ENCODE assay signal across 18 mouse cellular contexts in genomic region chr11:35052856-35053612, GRCm38 (mm10).
DNase-seq lines count a peak whose midpoint lies in the region; ATAC-seq and TF ChIP-seq lines count a peak whose summit lies in the region.
"Had no signal": no experiment of that assay in that cellular context is flagged by ENCODE, and none has a peak within 500 bp of the region (broad histone marks: within the 10 kb centered on the region; RNA-seq: fewer than 3 reads in every experiment).

No protein-coding gene starts in this region.

- H3K36me3 ChIP-seq in heart, embryonic 15.5 days: no peaks in the 10 kb centered on the region
- no peaks in the 10 kb centered on the region for H3K36me3 ChIP-seq in heart, embryonic 12.5 days
- H3K36me3 ChIP-seq in lung, postnatal 0 days (ENCODE audit: insufficient read depth, low read length): no peaks in the 10 kb centered on the region
- no peaks in the 10 kb centered on the region for H3K36me3 ChIP-seq in limb, embryonic 11.5 days (ENCODE audit: control insufficient read depth, insufficient read depth, low read length)
- H3K36me3 ChIP-seq: forebrain, embryonic 12.5 days; liver, embryonic 12.5 days; midbrain, embryonic 10.5 days; neural tube, embryonic 12.5 days; stomach, embryonic 15.5 days had no signal

- H3K27ac ChIP-seq in heart, embryonic 15.5 days: 0 out of 2 replicates have a peak overlapping the region, but pooled peaks have one; percentile 39
- no peak overlapping the region for H3K27ac ChIP-seq in heart, embryonic 12.5 days (ENCODE audit: poor library complexity, severe bottlenecking)
- no peak overlapping the region for H3K27ac ChIP-seq in lung, postnatal 0 days (ENCODE audit: low read length)
- peak overlapping the region; percentile 61 for H3K27ac ChIP-seq in limb, embryonic 11.5 days (replicated peaks; ENCODE audit: low read depth, low read length)
- H3K27ac ChIP-seq: forebrain, embryonic 12.5 days; liver, embryonic 12.5 days; midbrain, embryonic 10.5 days; neural tube, embryonic 12.5 days; stomach, embryonic 15.5 days had no signal

- H3K4me2 ChIP-seq in heart, embryonic 15.5 days: no peak overlapping the region
- H3K4me2 ChIP-seq in heart, embryonic 12.5 days: no peak overlapping the region
- no peak overlapping the region for H3K4me2 ChIP-seq in lung, postnatal 0 days (replicated peaks; ENCODE audit: low read depth, low read length)
- no peak overlapping the region for H3K4me2 ChIP-seq in limb, embryonic 11.5 days (ENCODE audit: low read depth, severe bottlenecking)
- H3K4me2 ChIP-seq: forebrain, embryonic 12.5 days; liver, embryonic 12.5 days; neural tube, embryonic 12.5 days; stomach, embryonic 15.5 days had no signal

- no peak for TF ChIP-seq EP300 in lung, postnatal 0 days (IDR thresholded peaks at IDR 0.05)

- no peak overlapping the region for H3K9ac ChIP-seq in heart, embryonic 15.5 days
- H3K9ac ChIP-seq in heart, embryonic 12.5 days: no peak overlapping the region
- H3K9ac ChIP-seq in lung, postnatal 0 days (replicated peaks; ENCODE audit: low read depth): no peak overlapping the region
- H3K9ac ChIP-seq in limb, embryonic 11.5 days (ENCODE audit: low read length): no peak overlapping the region
- H3K9ac ChIP-seq: forebrain, embryonic 12.5 days; liver, embryonic 12.5 days; neural tube, embryonic 12.5 days; stomach, embryonic 15.5 days had no signal

- no peak for TF ChIP-seq CTCF in lung, postnatal 0 days (IDR thresholded peaks at IDR 0.05)

- H3K4me3 ChIP-seq in heart, embryonic 15.5 days: no peak overlapping the region
- no peak overlapping the region for H3K4me3 ChIP-seq in heart, embryonic 12.5 days
- H3K4me3 ChIP-seq in lung, postnatal 0 days (ENCODE audit: low read depth, low read length): no peak overlapping the region
- no peak overlapping the region for H3K4me3 ChIP-seq in limb, embryonic 11.5 days (ENCODE audit: low read depth, low read length)
- H3K4me3 ChIP-seq: forebrain, embryonic 12.5 days; liver, embryonic 12.5 days; midbrain, embryonic 10.5 days; neural tube, embryonic 12.5 days; stomach, embryonic 15.5 days had no signal

- DNase-seq in lung, postnatal 0 days (ENCODE audit: low spot score): no peak
- no peak for DNase-seq in lung, postnatal 25 days (ENCODE audit: low spot score)
- DNase-seq in limb, embryonic 11.5 days (ENCODE audit: low spot score): no peak
- no peak for DNase-seq in layer of hippocampus, postnatal 14 days (ENCODE audit: low spot score in 2 of 2)
- no peak for DNase-seq in layer of hippocampus, postnatal 10 days (ENCODE audit: low spot score in 2 of 2)
- DNase-seq: B cell, adult 2 months; cerebellum, postnatal 25 days; gastrocnemius, postnatal 14 days; thymus, adult 2 months had no signal

- 62% methylated on average over 4 of the region's 4 CpGs for WGBS in heart, embryonic 15.5 days
- WGBS in heart, embryonic 12.5 days: 70% methylated on average over 4 of the region's 4 CpGs
- WGBS in lung, postnatal 0 days: 58% methylated on average over 4 of the region's 4 CpGs
- WGBS in limb, embryonic 11.5 days: 73% methylated on average over 4 of the region's 4 CpGs

- ATAC-seq in heart, embryonic 15.5 days (replicated peaks; ENCODE audit: insufficient number of reproducible peaks, insufficient read depth, low FRiP score, low read depth): no peak
- ATAC-seq in heart, embryonic 12.5 days (ENCODE audit: insufficient number of reproducible peaks, low FRiP score): no peak
- peak; percentile 56 for ATAC-seq in lung, postnatal 0 days
- ATAC-seq in limb, embryonic 11.5 days (ENCODE audit: insufficient number of reproducible peaks, low FRiP score, low TSS enrichment, low read depth): 0 out of 2 replicates have a peak, but pooled peaks have one; percentile 47
- ATAC-seq: hindbrain, embryonic 16.5 days; liver, embryonic 12.5 days; Patski had no signal

- 0 out of 2 replicates have a peak, but pooled peaks cover 6% of the 10 kb centered on the region for H3K4me1 ChIP-seq in heart, embryonic 15.5 days (replicated peaks)
- peaks cover 11% of the 10 kb centered on the region for H3K4me1 ChIP-seq in heart, embryonic 12.5 days (replicated peaks)
- H3K4me1 ChIP-seq in lung, postnatal 0 days (ENCODE audit: insufficient read depth, low read depth, low read length): no peaks in the 10 kb centered on the region
- peaks cover 21% of the 10 kb centered on the region for H3K4me1 ChIP-seq in limb, embryonic 11.5 days (ENCODE audit: control insufficient read depth, insufficient read depth, low read length)
- H3K4me1 ChIP-seq: forebrain, embryonic 12.5 days; liver, embryonic 12.5 days; neural tube, embryonic 12.5 days; stomach, embryonic 15.5 days had no signal

- no peaks in the 10 kb centered on the region for H3K27me3 ChIP-seq in heart, embryonic 15.5 days
- no peaks in the 10 kb centered on the region for H3K27me3 ChIP-seq in heart, embryonic 12.5 days (replicated peaks)
- H3K27me3 ChIP-seq in lung, postnatal 0 days (replicated peaks; ENCODE audit: insufficient read depth, low read length): no peaks in the 10 kb centered on the region
- H3K27me3 ChIP-seq in limb, embryonic 11.5 days (ENCODE audit: control insufficient read depth, insufficient read depth, low read length): no peaks in the 10 kb centered on the region
- H3K27me3 ChIP-seq: forebrain, embryonic 12.5 days; liver, embryonic 12.5 days; neural tube, embryonic 12.5 days; Patski; stomach, embryonic 15.5 days had no signal

- H3K9me3 ChIP-seq in heart, embryonic 15.5 days (replicated peaks): no peaks in the 10 kb centered on the region
- no peaks in the 10 kb centered on the region for H3K9me3 ChIP-seq in heart, embryonic 12.5 days (replicated peaks)
- no peaks in the 10 kb centered on the region for H3K9me3 ChIP-seq in lung, postnatal 0 days (ENCODE audit: low read length)
- H3K9me3 ChIP-seq in limb, embryonic 11.5 days (ENCODE audit: control insufficient read depth, low read length): no peaks in the 10 kb centered on the region
- H3K9me3 ChIP-seq: forebrain, embryonic 12.5 days; liver, embryonic 12.5 days; midbrain, embryonic 10.5 days; neural tube, embryonic 12.5 days; stomach, embryonic 15.5 days had no signal

Comparison
In these comparisons a context has a peak if more than half of its experiments do, and no peak if none do; other contexts are left out.
1. H3K27ac ChIP-seq: peak in heart, embryonic 15.5 days (single experiment) and limb, embryonic 11.5 days (single experiment); none in heart, embryonic 12.5 days (single experiment) and lung, postnatal 0 days (single experiment).
2. ATAC-seq: peak in lung, postnatal 0 days (single experiment) and limb, embryonic 11.5 days (single experiment); none in heart, embryonic 15.5 days (single experiment) and heart, embryonic 12.5 days (single experiment).